Mouse (Mus musculus): ENCODE data around the gene Mmd.

Gene Mmd

DNA sequence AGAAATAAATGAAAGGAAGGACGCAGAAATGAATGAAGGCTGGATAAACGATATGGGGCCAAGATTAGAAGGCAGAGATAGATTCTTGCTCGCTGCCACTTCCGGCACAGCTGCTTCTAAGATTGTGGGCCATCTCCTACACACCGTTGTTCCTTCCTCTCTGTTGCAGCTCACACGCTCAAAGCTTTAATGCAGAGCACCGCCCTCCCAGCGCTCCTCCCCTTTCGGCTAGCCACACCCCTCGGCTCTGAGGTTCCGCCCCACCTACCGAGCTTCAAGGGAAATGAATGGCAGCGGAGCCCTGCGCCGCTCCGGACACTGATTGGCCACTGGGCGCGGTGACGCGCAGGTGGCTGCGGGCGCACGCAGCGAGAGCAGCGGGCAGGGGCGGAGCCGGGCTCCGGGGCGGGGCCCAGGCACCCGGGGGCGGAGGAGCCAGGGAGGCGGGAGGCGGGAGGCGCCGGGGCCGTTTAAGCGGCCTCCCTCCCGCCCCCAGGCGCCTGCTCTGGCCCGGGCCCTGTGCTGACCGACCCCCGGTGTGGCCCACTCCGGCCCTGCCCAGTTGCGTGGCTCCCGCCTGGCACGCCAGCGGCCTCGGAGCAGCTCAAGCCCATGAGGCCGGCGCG, at the start of gene Mmd:
Mmd (plus strand) TSS at position 432 of the 626 bp plus-strand sequence.
- peak; percentile 98 for DNase-seq (ENCODE audit: low spot score)

DNA sequence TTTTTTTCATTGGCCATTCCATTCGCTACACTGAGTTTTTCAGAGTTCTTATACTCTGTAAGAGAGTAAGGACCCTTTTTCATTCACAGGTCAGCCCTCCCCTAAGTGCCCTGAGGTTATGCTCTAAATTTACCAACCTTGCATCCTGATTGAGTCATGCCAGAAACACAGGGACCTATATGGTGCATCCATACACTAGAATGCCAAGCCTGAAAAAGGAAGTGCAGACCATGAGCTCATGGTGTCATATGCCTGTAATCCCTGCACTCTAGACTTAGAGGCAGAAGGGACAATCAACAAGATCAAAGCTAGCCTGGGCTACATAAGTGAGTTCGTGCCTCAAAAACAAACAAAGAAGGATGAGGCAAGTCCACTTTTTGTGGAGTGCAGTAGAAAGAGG, 48.4 kb upstream of the Mmd start:
- no peak for DNase-seq (ENCODE audit: low spot score)

DNA sequence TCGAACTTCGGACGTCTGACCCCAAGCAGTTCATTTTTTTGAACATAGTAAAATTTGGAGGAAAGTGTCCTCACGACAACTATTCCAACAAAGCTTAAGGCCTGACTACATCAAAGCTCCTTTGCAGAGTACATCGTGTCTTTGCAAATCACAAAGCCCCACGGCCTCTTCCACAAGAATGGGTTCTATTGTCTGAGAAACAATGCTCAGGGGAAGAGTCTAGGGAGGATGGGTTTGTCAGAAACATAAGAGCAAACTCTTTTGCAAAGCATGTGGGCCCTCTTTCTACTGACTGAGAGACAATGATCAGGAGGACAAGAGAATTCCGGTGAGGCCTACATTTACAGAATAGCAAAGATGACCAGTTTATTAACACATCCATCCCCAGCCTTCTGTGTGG, 35.0 kb upstream of the Mmd start:
- no peak for DNase-seq (ENCODE audit: low spot score)

DNA sequence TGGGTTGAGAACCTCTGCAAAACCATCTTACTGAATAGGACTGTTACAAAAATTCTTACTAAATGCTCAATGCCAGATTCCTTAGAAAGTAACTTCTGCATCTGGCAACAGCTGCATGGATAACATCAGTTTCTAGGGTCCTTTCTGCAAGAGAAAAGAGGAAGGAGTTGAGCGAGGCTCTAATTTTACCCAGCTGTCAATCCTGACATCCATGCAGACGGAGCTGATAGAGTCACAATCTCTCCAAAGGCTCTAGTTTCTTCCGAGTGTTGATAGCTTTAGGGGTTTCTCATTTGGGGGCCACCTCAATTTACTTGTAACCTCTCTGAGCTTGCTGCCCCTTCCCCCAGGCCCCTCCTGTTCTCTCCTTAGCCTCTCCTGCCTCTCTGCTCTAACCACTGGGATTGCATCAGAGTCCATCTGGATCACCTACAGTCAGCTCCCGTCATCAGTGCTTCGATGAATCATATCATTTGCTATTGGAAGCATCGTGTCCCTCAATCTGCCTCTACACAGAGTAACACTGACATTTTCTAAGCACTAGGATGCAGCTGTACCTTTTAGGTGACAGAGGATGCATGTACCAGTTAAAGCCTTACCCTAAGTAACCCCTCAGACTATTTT, 29.1 kb upstream of the Mmd start:
- DNase-seq (ENCODE audit: low spot score): no peak

DNA sequence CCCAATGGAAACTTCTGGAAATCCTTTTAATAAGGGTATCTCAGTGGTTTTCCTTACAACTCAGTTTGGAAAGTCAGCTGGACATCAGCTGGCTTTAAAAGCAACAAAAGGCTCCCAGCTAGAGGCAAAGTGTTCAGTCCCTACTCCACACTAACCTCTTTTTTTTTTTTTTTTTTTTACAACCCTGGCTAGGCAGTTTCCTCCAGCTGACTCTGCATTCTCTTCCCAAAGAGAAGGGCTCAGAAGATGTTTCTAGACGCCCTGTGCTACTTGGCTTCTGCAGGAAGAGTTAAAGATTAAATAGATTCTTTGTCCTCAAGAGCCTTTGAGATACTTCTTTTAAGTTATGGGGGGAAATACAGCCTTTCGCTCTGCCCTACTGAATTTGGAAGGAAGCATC, 28.5 kb upstream of the Mmd start:
- DNase-seq (ENCODE audit: low spot score): peak; percentile 52

DNA sequence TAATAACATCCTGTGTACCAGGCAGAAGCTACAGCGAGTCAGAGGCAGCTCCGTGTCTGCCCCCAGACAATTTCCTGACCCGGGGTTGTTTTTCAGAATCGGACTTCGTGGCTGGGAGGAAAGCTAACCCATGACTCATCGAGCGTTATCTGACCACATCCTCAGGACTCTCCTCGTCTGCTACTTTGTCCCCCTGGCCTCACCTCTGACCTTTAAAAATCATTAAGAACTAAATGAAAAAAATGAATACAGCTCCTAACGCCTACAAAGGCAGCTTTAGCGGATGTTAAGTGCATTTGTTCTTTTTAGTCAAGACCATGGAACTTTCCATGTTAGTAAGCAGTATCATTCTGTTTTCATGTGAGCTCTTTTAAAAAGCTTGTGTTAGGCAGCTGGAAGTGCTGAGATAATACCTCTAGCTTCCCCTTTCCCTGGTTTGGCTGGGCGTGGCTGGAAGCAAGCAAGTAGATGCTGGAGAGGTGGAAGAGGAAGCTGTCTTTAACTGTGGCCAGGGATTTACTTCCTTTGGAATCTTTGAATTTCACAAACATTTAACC, 24.3 kb upstream of the Mmd start:
- peak; percentile 82 for DNase-seq (ENCODE audit: low spot score)

DNA sequence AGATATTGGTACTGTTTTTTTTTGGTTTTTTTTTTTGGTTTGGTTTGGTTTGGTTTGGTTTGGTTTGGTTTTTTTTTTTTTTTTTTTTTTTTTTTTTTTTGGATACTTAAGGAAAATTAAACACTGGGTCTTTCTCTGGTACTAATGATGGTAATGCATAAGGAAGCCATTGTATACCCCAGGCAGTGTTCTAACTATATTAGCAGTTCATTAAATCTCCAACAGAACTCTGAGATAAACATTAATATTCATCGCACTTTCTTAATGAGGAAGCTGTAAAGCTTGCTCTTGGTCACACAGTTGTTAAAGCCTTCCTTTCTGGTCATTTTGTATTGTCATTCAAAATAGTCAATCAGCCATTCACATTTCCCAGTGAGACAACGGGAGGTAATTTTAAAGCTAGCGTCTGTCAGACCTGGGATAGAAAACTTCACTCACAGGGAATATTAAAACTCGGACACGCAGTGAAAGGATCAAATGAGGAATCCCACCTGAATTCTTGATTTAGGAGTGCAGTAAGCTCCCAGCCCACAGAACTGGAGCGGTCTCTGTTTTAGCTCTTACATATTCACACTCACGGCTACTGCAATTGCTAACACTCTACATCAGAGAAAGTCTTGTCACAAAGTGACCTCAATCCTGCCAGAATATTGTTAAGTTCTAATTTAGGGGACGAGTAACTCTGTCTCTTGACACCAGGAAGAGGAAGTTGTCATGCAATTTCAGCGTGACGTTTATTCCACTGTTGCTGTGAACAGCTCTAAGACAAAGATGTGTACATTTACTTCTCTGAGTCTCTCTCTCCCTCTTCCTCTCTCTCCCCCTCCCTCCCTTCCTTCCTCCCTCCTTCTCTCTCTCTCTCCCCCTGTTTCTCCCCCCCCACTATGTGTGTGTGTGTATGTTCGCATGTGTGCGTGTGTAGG, 22.0 kb upstream of the Mmd start:
- DNase-seq (ENCODE audit: low spot score): no peak

DNA sequence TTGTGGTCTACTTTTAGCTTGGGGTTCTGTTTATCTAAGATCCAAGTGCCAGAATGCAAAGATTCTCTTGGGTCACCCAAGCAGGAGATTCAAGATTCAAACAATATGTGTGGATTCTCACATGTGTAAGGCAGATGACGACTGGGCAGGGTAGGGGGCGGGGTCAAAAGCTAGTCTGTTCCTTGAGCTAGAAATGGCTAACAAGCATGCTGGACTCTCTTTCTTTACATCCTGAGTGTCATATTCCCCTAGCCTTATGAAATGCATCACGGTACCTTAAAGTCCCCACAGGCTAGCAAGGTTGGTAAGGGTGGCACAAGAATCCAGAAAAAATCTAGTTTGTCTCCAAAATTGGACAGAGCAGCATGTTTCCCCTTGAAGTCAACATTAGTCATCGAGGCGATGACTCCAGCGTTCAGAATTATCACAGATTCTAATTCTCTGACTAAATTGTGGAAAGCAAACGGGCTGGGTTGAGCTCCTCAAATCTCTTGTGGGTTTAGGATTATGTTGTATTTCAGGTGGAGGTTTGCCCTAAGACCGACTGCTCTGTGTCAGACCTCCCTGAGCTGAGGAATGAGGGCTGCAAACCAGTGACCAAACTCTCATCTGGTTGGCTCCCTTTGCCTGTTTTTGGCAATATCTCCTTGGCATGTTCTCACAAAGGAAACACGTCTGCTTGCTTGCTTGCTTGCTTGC, 20.9 kb upstream of the Mmd start:
- DNase-seq (ENCODE audit: low spot score): no peak

DNA sequence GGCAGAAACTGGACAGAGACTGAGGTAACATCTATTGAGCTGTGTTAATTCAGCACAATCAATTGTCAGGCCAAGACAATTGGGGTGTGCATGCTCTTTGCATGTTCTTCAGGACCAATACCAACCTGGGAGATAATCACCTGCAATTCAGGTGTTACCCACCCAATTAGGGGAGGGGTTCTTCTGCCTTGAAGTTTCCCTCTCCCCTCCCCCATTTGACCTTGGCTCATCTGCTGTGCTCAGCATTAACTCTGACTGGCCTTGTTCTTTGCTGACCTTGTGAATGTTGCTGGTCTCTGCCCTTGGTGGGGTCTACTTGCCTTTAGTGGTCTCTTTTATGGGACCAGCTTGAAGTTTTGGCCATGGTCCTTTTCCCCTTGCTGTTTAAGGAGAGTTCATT, 19.5 kb upstream of the Mmd start:
- DNase-seq (ENCODE audit: low spot score): no peak

DNA sequence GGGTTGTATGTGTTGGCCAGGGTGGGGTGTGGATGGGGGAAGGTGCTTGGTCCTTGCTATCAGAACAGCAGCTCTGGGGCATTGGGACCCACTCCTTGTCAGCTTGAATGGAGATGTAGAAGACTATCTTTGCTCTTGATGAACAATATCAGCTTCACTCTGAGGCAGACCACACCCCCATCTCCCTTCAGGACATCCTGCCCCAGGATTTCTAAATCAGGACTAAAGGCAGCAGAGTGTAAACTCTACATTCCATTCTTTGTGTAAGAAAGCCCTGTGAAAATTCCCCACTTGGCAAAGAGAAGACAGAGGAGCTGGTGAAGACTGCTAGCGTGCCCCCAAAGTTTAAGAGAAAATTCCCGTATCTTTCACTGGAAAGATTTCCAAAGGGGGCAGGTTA, 18.6 kb upstream of the Mmd start:
- no peak for DNase-seq (ENCODE audit: low spot score)

DNA sequence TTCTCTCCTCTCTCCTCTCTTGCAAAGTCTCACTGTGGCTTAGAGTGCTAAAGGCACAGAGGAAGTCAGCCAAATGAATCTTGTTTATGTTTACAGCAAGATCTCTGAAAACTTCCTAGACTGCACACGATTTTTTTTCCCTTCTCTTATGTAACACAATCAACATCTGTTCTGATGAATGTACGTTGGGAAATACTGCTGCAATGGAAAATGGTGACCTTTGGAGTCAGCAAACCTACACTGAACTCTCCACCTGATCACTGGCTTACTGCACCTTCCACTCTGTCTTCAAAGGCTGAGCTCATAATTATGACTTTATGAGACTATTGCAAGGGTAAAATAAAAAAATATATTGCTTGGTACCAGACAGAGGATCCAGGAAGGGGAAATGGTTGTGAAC, 17.6 kb upstream of the Mmd start:
- DNase-seq (ENCODE audit: low spot score): no peak

DNA sequence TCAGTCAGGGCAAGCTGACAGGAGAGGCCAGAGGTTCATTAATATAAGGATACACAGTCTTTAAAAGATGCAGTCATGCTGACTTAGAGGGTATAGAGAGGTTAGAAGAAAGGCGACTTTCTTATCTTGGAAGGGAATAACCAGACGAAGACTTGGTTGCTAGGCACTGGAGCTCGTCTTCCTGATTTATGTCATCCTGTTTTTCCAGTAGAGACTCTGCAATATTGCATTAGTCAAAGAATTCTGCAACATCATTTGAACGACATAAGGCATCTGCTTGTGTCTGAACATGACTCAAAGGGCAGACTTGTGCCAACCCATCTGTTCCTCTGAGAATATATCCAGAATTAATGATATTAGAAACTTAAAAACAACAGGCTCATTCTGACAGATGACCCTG, 16.6 kb upstream of the Mmd start:
- peak; percentile 32 for DNase-seq (ENCODE audit: low spot score)

DNA sequence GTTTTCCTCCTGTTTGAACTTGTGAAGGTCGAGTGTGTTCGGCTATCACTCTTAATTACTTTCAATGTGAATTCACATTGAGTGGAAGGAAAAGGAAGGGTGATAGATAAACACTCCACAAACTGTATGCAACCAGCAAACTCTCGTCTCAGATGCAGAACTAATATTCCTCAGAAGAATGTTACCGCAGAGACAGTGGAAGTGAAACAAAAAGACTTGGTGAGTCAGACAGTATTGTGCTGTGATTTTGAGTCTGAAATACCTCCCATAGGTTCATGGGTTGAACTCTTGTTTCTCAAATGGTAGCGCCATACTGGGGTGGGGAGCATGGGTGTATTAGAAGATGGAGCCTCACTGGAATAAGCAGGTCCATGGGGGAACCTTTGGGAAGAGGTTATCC, 14.0 kb upstream of the Mmd start:
- no peak for DNase-seq (ENCODE audit: low spot score)

DNA sequence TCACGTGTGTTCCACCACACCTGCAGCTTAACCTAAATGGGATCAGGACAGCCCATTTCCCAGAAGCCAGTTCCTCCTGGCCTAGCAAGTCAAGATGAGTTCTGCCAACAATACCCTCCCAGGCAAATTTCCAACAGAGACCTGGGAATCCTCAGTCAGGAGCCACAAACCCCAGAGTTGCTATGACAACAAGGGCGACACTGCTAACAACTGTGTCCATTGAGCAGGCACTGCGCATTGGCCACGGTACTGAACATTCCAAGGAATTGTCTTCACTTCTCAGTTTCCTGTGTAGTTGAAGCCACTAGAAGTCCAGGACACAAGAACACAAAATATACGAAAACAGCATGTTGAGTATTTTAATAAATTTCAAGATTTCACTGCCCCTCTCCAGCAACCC, 11.6 kb upstream of the Mmd start:
- DNase-seq (ENCODE audit: low spot score): no peak

DNA sequence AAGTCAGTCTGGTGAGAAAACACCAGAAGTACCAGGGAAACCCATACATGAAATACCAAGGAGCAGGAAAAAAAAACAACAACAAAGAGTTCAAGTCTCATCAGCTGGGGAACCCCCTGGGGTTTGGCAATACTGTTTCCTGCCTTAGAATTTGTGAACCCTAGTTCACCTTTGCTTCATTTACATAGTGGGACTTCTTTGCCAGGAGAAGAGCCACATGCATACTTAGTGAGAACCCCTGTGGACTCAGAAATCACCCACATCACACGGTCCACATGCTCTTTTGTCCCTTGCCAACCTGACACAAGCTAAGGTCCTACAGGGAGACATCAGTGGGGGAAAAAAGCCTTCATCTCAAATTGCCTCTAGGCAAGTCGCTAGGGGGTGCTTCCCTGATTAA, 10.6 kb upstream of the Mmd start:
- no peak for DNase-seq (ENCODE audit: low spot score)

DNA sequence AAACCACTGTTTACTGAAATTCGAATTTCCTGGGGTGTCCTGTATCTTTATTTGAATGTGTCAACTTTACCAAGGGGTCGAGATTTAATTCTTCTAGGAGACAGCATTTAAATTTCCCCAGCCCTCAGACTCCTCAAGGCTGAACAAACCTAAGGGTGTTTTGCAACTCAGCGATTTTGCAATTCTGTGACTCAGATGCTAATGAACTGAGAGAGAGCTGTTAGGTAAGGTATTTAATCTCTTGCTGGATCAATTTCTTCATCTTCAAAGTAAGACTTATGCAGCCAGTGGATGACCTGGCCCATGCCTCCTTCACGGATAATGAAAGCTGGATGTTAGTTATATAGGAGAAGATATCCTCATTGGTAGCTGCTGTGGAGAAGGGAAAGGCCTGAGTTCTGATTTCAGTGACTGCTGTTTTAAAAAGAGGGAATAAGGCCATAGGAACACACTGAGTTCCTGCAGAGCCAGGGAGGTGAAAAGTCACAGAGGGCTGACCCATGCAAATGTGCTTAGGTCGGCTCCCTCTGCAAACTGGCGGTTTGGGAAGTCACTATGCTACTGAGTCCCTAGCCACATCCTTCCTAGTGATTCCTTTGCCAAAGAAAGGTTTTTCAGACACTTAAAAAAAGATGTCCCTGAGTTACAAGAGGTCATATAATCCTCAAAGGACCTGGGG, 8.5 kb upstream of the Mmd start:
- peak; percentile 42 for DNase-seq (ENCODE audit: low spot score)

DNA sequence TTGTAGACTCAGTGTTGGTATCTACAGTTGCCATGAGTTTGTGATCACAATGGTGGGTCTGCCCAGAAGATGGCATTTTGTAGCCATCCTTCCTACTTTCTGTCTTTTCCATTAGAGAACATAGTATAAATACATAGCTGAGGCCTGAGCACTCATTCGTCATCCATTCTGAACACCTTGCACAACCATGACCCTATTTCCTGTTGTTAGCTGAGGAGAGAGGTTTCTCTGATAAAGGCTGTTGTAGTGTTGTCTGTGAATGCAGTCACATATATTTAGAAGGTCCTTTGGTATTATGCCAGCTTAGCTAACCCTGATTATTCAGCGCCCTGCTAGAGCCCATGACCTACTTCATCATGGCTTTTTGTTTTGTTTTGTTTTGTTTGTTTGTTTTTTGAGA, 7.4 kb upstream of the Mmd start:
- no peak for DNase-seq (ENCODE audit: low spot score)

DNA sequence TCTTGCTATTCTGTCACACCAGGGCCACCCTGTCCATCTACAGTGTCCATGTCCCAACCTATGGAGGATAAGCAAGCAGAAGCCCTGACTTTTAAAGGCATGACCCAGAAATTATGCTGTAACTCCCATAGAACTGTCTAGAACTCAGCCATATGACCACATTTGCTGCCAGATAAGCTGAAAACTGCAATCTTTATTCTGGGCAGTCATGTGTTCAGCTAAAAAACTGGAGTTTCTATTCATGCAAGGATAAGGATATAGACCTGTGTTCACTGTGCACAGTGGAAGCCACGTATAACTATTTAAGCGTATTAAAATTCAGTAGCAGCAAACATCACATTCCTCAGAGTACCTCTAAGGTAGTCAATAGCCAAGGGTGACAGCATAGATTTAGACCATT, 6.0 kb upstream of the Mmd start:
- no peak for DNase-seq (ENCODE audit: low spot score)

DNA sequence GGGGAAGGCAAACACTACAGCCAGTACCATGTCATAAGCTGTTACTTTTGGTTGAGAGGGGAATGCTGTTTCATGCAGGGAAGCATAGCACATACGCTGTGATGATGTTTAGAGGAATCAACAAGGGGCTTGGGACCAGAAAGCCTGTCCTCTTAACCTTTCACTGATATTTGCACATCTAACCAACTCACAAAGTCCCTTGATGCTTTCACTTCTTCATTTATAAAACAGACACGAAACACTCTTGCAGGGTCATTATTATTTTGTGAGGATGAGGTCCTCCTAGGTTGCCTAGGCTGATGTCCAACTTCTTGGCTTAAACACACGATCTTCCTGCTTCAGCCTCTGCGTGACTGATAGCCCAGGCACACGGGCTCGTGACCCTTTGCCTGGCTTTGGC, 3.6 kb upstream of the Mmd start:
- no peak for DNase-seq (ENCODE audit: low spot score)

DNA sequence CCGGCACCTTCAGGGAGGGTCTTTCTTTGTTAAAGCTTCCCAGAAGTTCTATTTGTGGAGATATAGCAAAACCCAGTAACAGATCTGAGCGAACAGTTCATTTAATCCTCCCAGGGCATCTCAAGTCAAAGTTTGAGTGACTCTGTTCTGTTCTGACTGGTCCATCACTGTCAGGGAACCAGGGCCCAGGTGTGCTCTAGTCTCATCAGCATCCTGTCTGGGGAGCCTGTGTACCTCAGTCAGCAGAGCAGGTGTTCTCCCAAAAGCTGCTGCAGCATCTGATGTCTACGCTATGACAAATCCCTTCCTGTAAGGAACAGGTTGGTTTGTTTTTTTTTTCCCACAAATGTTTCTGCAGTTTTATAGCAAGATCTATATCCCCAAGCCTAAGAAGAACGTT, 2.6 kb upstream of the Mmd start:
- DNase-seq (ENCODE audit: low spot score): no peak

DNA sequence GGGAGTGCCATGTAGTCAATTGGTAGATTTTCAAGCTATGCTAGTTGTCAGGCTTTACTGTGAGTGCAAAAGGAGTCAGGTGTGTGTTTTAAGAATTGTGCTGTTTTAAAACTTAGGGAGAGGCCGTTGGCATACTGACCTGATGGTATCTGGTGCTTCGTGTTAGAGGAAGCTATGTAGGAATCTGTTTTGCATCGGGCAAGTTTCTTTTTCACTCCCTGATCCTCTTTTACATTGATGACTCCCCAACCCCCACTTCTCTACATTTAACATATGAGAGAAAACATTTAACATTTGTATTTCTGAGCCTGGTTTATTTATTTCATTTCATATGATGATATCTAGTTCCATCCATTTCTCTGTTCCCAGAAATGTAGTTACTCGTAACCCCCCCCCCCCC, 1.5 kb upstream of the Mmd start:
- DNase-seq (ENCODE audit: low spot score): no peak

DNA sequence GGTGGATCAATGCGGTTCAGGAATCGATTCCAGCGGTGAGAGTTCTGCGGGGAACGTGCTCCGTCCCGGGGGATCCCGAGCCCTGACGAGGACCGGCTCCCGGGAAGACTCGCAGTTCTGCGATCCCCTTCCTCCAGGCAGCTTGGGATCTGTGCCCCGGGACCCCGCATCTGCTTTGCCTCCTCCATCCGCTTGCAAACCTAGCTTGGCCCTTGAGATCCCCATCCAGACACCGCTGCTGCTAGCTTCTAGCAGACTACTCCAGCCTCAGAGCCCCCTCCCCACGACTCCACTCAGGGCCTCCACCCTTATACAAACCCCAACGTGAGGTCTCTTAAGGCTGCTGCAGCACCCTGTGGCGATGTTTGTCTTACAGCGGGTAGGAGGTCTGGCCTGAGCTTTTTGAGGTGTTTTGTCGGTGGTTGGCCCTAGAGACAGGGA, 465 bp downstream of the Mmd start:
- DNase-seq (ENCODE audit: low spot score): no peak
